Mouse (Mus musculus) brain, embryonic 18.5 days (tissue): ENCODE measurements at regions not wholly inside any gene's neighbourhood (a gene's known extent, or its start where the extent isn't known, plus 50 kb on each side); places are given as distances from the start of the nearest gene placed in this dataset.

Source experiments
- DNase-seq: peaks from one replicate; pipeline ENCODE4 v3.0.0-alpha.2; 2012; ENCODE audit warnings: low read depth, low spot score

GRCm38 (mm10) chr1:195312426-195312825 is 135.9 kb upstream of the Cr2 start:
- no peak for DNase-seq

GRCm38 (mm10) chr1:195285076-195285475 is 108.6 kb upstream of the Cr2 start:
- DNase-seq = no peak

GRCm38 (mm10) chr1:195241496-195241895 is 65.0 kb upstream of the Cr2 start:
- DNase-seq = peak; percentile 87

GRCm38 (mm10) chr1:195232658-195233057 is 56.1 kb upstream of the Cr2 start:
- peak; percentile 8 for DNase-seq

- no peak for DNase-seq
Observed at GRCm38 (mm10) chr1:195227007-195227406, 50.5 kb upstream of the Cr2 start.
